8 mouse cellular contexts compared by ENCODE assay signal in genomic region chr9:110623416-110624195, GRCm38 (mm10). TPM values are rescaled to one million over a fixed set of nuclear protein-coding genes. Genes with fewer than 3 reads are reported as not detected.
A peak's percentile ranks its signal among the peaks of the same experiment; 100 is the strongest.
DNase-seq lines count a peak whose midpoint lies in the region; ATAC-seq and TF ChIP-seq lines count a peak whose summit lies in the region.

No protein-coding gene starts in this region.

- H3K4me2 ChIP-seq in heart, embryonic 14.5 days (ENCODE audit: low read length), result peak overlapping the region; percentile 99
- peak overlapping the region; percentile 94 for H3K4me2 ChIP-seq in intestine, embryonic 14.5 days (ENCODE audit: low read length)
- H3K4me2 ChIP-seq in neural tube, embryonic 11.5 days (ENCODE audit: low read depth), result peak overlapping the region; percentile 100

- intact Hi-C loops in heart, postnatal 10 days (cut with DNase I), result no loop called here
- intact Hi-C loops in left cerebral cortex, adult 2 months (cut with DNase I), result no loop called here

- peaks cover 48% of the 10 kb centered on the region for H3K36me3 ChIP-seq in heart, embryonic 14.5 days (ENCODE audit: control insufficient read depth, insufficient read depth, low read length)
- H3K36me3 ChIP-seq in intestine, embryonic 14.5 days (ENCODE audit: control insufficient read depth, insufficient read depth, low read length), result peaks cover 38% of the 10 kb centered on the region
- H3K36me3 ChIP-seq in neural tube, embryonic 11.5 days (ENCODE audit: control insufficient read depth, insufficient read depth, low read length), result peaks cover 8% of the 10 kb centered on the region

- no peak for TF ChIP-seq CTCF in cortical plate, adult 2 months (IDR thresholded peaks at IDR 0.05; ENCODE audit: extremely low read depth, insufficient read depth, low read length)
- no peak for TF ChIP-seq CTCF in left cerebral cortex, adult 2 months (IDR thresholded peaks at IDR 0.05)

- no peak for TF ChIP-seq POLR2A in cortical plate, adult 2 months (IDR thresholded peaks at IDR 0.05; ENCODE audit: extremely low read depth, insufficient read depth, low read length)

- peak overlapping the region; percentile 42 to 91; a peak in 3 of 4 replicates for H3K27ac ChIP-seq in heart, embryonic 14.5 days (replicated peaks in 1 of 2; ENCODE audit: control insufficient read depth in 1 of 2, insufficient read depth in 1 of 2, low read depth in 2 of 2, low read length in 2 of 2)
- H3K27ac ChIP-seq in cortical plate, adult 2 months (ENCODE audit: insufficient read depth, low read length), result no peak overlapping the region
- H3K27ac ChIP-seq in intestine, embryonic 14.5 days (ENCODE audit: low read depth), result peak overlapping the region; percentile 66; the same call in 1 of the 2 replicates
- peak overlapping the region; percentile 69 for H3K27ac ChIP-seq in neural tube, embryonic 11.5 days (ENCODE audit: low read depth, low read length)
- no peak overlapping the region for H3K27ac ChIP-seq in left cerebral cortex, adult 2 months

- peak overlapping the region; percentile 85 for H3K9ac ChIP-seq in heart, embryonic 14.5 days (ENCODE audit: low read length)
- H3K9ac ChIP-seq in intestine, embryonic 14.5 days (ENCODE audit: low read length), result peak overlapping the region; percentile 56
- peak overlapping the region; percentile 77 for H3K9ac ChIP-seq in neural tube, embryonic 11.5 days (ENCODE audit: low read length)

- H3K27me3 ChIP-seq in heart, embryonic 14.5 days (ENCODE audit: control insufficient read depth, insufficient read depth, low read length), result 0 out of 2 replicates have a peak, but pooled peaks cover 3% of the 10 kb centered on the region
- no peaks in the 10 kb centered on the region for H3K27me3 ChIP-seq in intestine, embryonic 14.5 days (replicated peaks; ENCODE audit: control insufficient read depth, insufficient read depth, low read length)
- H3K27me3 ChIP-seq in neural tube, embryonic 11.5 days (ENCODE audit: control insufficient read depth, insufficient read depth, low read length), result no peaks in the 10 kb centered on the region

- no peak for ATAC-seq in heart, embryonic 14.5 days (ENCODE audit: insufficient number of reproducible peaks, insufficient read depth, low FRiP score, low read depth)
- ATAC-seq in intestine, embryonic 14.5 days (replicated peaks; ENCODE audit: low FRiP score, low TSS enrichment, low read depth), result peak; percentile 14; the same call in 1 of the 2 replicates
- no peak for ATAC-seq in neural tube, embryonic 11.5 days (ENCODE audit: insufficient read depth, low FRiP score, low TSS enrichment)

- WGBS in heart, embryonic 14.5 days, result 44% methylated on average over 8 of the region's 8 CpGs
- WGBS in intestine, embryonic 14.5 days, result 30% methylated on average over 8 of the region's 8 CpGs
- WGBS in neural tube, embryonic 11.5 days, result 43% methylated on average over 8 of the region's 8 CpGs

- H3K4me3 ChIP-seq in heart, embryonic 14.5 days (ENCODE audit: control insufficient read depth in 1 of 2, insufficient read depth in 1 of 2, low read depth in 1 of 2, low read length in 2 of 2), result peak overlapping the region; percentile 60 to 62
- 0 out of 2 replicates have a peak overlapping the region, but pooled peaks have one; percentile 40 for H3K4me3 ChIP-seq in cortical plate, adult 2 months (ENCODE audit: insufficient read depth, low read length)
- peak overlapping the region; percentile 55 for H3K4me3 ChIP-seq in intestine, embryonic 14.5 days (ENCODE audit: low read depth, low read length)
- H3K4me3 ChIP-seq in neural tube, embryonic 11.5 days (ENCODE audit: low read depth, low read length), result peak overlapping the region; percentile 51
- H3K4me3 ChIP-seq in left cerebral cortex, adult 2 months, result no peak overlapping the region; the same call in 1 of the 2 replicates

- H3K9me3 ChIP-seq in heart, embryonic 14.5 days (ENCODE audit: control insufficient read depth, low read length), result no peaks in the 10 kb centered on the region
- no peaks in the 10 kb centered on the region for H3K9me3 ChIP-seq in intestine, embryonic 14.5 days (ENCODE audit: control insufficient read depth, low read length)
- no peaks in the 10 kb centered on the region for H3K9me3 ChIP-seq in neural tube, embryonic 11.5 days (ENCODE audit: control insufficient read depth, low read length)

- no peak for DNase-seq in heart, postnatal 10 days
- DNase-seq in intestine, embryonic 14.5 days (ENCODE audit: low spot score), result no peak
- no peak for DNase-seq in neural tube, embryonic 11.5 days (ENCODE audit: low spot score)
- DNase-seq in left cerebral cortex, adult 2 months (ENCODE audit: extremely low spot score in 1 of 2, low spot score in 2 of 2), result no peak
- DNase-seq in gastrocnemius, postnatal 25 days, result no peak
- DNase-seq in spleen, postnatal 10 days (ENCODE audit: low spot score in 2 of 2), result no peak

- H3K4me1 ChIP-seq in heart, embryonic 14.5 days (ENCODE audit: control insufficient read depth in 2 of 2, insufficient read depth in 2 of 2, low read length in 2 of 2), result peaks cover 0 to 10% of the 10 kb centered on the region in 2 experiments; a peak in 3 of 4 replicates
- H3K4me1 ChIP-seq in cortical plate, adult 2 months (ENCODE audit: control insufficient read depth, insufficient read depth, low read length), result no peaks in the 10 kb centered on the region
- H3K4me1 ChIP-seq in intestine, embryonic 14.5 days (replicated peaks; ENCODE audit: control insufficient read depth, insufficient read depth, low read length), result peaks cover 7% of the 10 kb centered on the region; the same call in 1 of the 2 replicates
- H3K4me1 ChIP-seq in neural tube, embryonic 11.5 days (ENCODE audit: control insufficient read depth, insufficient read depth, low read length), result peaks cover 9% of the 10 kb centered on the region; the same call in 1 of the 2 replicates

RNA-seq across cellular contexts. Expression of gene Nradd, which starts 0.6 kb away (rescaled TPM):
- polyA plus RNA-seq in heart, embryonic 14.5 days (2014; fragmentation: Nextera tagmentation; extraction: Ambion mirVana), result 8.4 and 12.2 TPM in 2 replicates
- 1 to 10 TPM; 2.2 to 2.3 TPM for total RNA-seq in heart, postnatal 10 days (2021)
- 2.5 and 3.7 TPM in 2 replicates for polyA plus RNA-seq in cortical plate, adult 2 months (2012; rRNA removed)
- polyA plus RNA-seq in intestine, embryonic 14.5 days (2014; fragmentation: Nextera tagmentation; extraction: Ambion mirVana), result 21.9 and 23.4 TPM in 2 replicates
- 23.4 and 24.3 TPM in 2 replicates for polyA plus RNA-seq in neural tube, embryonic 11.5 days (2014; fragmentation: Nextera tagmentation; extraction: Ambion mirVana)
- 1 to 10 TPM; 2.7 to 3.6 TPM for total RNA-seq in left cerebral cortex, adult 2 months (2021)
- under 1 TPM; 0.80 to 0.87 TPM for total RNA-seq in gastrocnemius, postnatal 25 days (2021)

RNA-seq across cellular contexts. Expression of gene Nbeal2, which starts 30.4 kb away (rescaled TPM):
- 2.4 and 2.7 TPM in 2 replicates for polyA plus RNA-seq in heart, embryonic 14.5 days (2014; fragmentation: Nextera tagmentation; extraction: Ambion mirVana)
- total RNA-seq in heart, postnatal 10 days (2021), result 1 to 10 TPM; 8.3 to 8.7 TPM
- polyA plus RNA-seq in cortical plate, adult 2 months (2012; rRNA removed), result 10.0 and 10.7 TPM in 2 replicates
- 4.0 and 4.7 TPM in 2 replicates for polyA plus RNA-seq in intestine, embryonic 14.5 days (2014; fragmentation: Nextera tagmentation; extraction: Ambion mirVana)
- polyA plus RNA-seq in neural tube, embryonic 11.5 days (2014; fragmentation: Nextera tagmentation; extraction: Ambion mirVana), result 0.87 and 1.1 TPM in 2 replicates
- total RNA-seq in left cerebral cortex, adult 2 months (2021), result 10 to 100 TPM; 12.6 to 14.4 TPM
- 1 to 10 TPM; 2.9 to 3.2 TPM for total RNA-seq in gastrocnemius, postnatal 25 days (2021)

RNA-seq across cellular contexts. Expression of gene Ccdc12, which starts 32.7 kb away (rescaled TPM):
- polyA plus RNA-seq in heart, embryonic 14.5 days (2014; fragmentation: Nextera tagmentation; extraction: Ambion mirVana), result 146 and 147 TPM in 2 replicates
- 10 to 100 TPM; 69.6 to 78.9 TPM for total RNA-seq in heart, postnatal 10 days (2021)
- polyA plus RNA-seq in cortical plate, adult 2 months (2012; rRNA removed), result 100 and 103 TPM in 2 replicates
- 177 and 187 TPM in 2 replicates for polyA plus RNA-seq in intestine, embryonic 14.5 days (2014; fragmentation: Nextera tagmentation; extraction: Ambion mirVana)
- polyA plus RNA-seq in neural tube, embryonic 11.5 days (2014; fragmentation: Nextera tagmentation; extraction: Ambion mirVana), result 131 and 134 TPM in 2 replicates
- 10 to 100 TPM; 56.2 to 56.9 TPM for total RNA-seq in left cerebral cortex, adult 2 months (2021)
- total RNA-seq in gastrocnemius, postnatal 25 days (2021), result 10 to 100 TPM; 46.9 to 47.1 TPM

Comparison
In these comparisons a context has a peak if more than half of its experiments do, and no peak if none do; other contexts are left out.
1. H3K27ac ChIP-seq: peak in heart, embryonic 14.5 days (2 of 2), intestine, embryonic 14.5 days (single experiment) and neural tube, embryonic 11.5 days (single experiment); none in cortical plate, adult 2 months (single experiment) and left cerebral cortex, adult 2 months (single experiment).
2. Peak in every context shown above with its lines, with median percentiles within 50 percentile points of each other: H3K4me2 ChIP-seq and H3K9ac ChIP-seq.